Mouse (Mus musculus): Measurements from ENCODE around the gene Gm15023. TPM values are rescaled to one million over a fixed set of nuclear protein-coding genes. Genes with fewer than 3 reads are reported as not detected.
A peak's percentile ranks its signal among the peaks of the same experiment; 100 is the strongest.
"Not testable (repeated sequence)": the region's sequence is repeated elsewhere in the genome, so short reads cannot be mapped to it uniquely, and the experiment has no call there.

Gm15023 gene
- not detected in 2 replicates for polyA plus RNA-seq (2014; fragmentation: Nextera tagmentation; extraction: Ambion mirVana)

GRCm38 (mm10) chrX:135177532-135177931 is at the start of gene Gm15023:
Gene Gm15023, minus strand, starts transcription at chrX:135177632.
- WGBS: 100% methylated on average over 3 of the region's 14 CpGs
- not testable (repeated sequence) for H3K4me2 ChIP-seq (replicated peaks; ENCODE audit: low read depth, low read length); H3K27ac ChIP-seq (ENCODE audit: low read depth, low read length); H3K9me3 ChIP-seq (ENCODE audit: control insufficient read depth, low read length); H3K27me3 ChIP-seq (ENCODE audit: control insufficient read depth, insufficient read depth, low read length); H3K36me3 ChIP-seq (ENCODE audit: control insufficient read depth, insufficient read depth, low read length); H3K4me3 ChIP-seq (ENCODE audit: low read depth, low read length); ATAC-seq (ENCODE audit: low FRiP score); H3K4me1 ChIP-seq (replicated peaks; ENCODE audit: control insufficient read depth, insufficient read depth, low read length); DNase-seq (ENCODE audit: low spot score); H3K9ac ChIP-seq (ENCODE audit: low read depth, low read length)

GRCm38 (mm10) chrX:135210436-135211221 is 33.2 kb upstream of the Gm15023 start, which contains the start of gene Tceal6:
Gene Tceal6, minus strand, starts transcription at chrX:135210687.
- DNase-seq (ENCODE audit: low spot score): peak; percentile 14

GRCm38 (mm10) chrX:135209773-135210435 is 32.5 kb upstream of the Gm15023 start:
- not testable (repeated sequence) for H3K27me3 ChIP-seq (ENCODE audit: control insufficient read depth, insufficient read depth, low read length); H3K36me3 ChIP-seq (ENCODE audit: control insufficient read depth, insufficient read depth, low read length); H3K4me1 ChIP-seq (replicated peaks; ENCODE audit: control insufficient read depth, insufficient read depth, low read length); H3K27ac ChIP-seq (ENCODE audit: low read depth, low read length); H3K9me3 ChIP-seq (ENCODE audit: control insufficient read depth, low read length); DNase-seq (ENCODE audit: low spot score)
- peak; percentile 76 for ATAC-seq (ENCODE audit: low FRiP score)
- 0 out of 2 replicates have a peak overlapping the region, but pooled peaks have one; percentile 11 for H3K9ac ChIP-seq (ENCODE audit: low read depth, low read length)
- WGBS: 27% methylated on average over 18 of the region's 21 CpGs
- peak overlapping the region; percentile 35 for H3K4me3 ChIP-seq (ENCODE audit: low read depth, low read length)
- H3K4me2 ChIP-seq (replicated peaks; ENCODE audit: low read depth, low read length): peak overlapping the region; percentile 54

More at GRCm38 (mm10) chrX:135210436-135211221, 33.2 kb upstream of the Gm15023 start, which contains the start of gene Tceal6:
- H3K9me3 ChIP-seq (ENCODE audit: control insufficient read depth, low read length): no peaks in the 10 kb centered on the region
- peak; percentile 85 for ATAC-seq (ENCODE audit: low FRiP score)
- H3K36me3 ChIP-seq (ENCODE audit: control insufficient read depth, insufficient read depth, low read length): no peaks in the 10 kb centered on the region
- peak within 1 kb of the TSS; percentile 35 for H3K4me3 ChIP-seq (ENCODE audit: low read depth, low read length)
- 25% methylated on average over 7 of the region's 13 CpGs for WGBS
- no peak within 1 kb of the TSS for H3K27ac ChIP-seq (ENCODE audit: low read depth, low read length)
- H3K27me3 ChIP-seq (ENCODE audit: control insufficient read depth, insufficient read depth, low read length): no peaks in the 10 kb centered on the region
- no peaks in the 10 kb centered on the region for H3K4me1 ChIP-seq (replicated peaks; ENCODE audit: control insufficient read depth, insufficient read depth, low read length)
- H3K9ac ChIP-seq (ENCODE audit: low read depth, low read length): 0 out of 2 replicates have a peak within 1 kb of the TSS, but pooled peaks have one; percentile 11
- peak within 1 kb of the TSS; percentile 54 for H3K4me2 ChIP-seq (replicated peaks; ENCODE audit: low read depth, low read length)

- not testable (repeated sequence) for H3K4me2 ChIP-seq (replicated peaks; ENCODE audit: low read depth, low read length); H3K27ac ChIP-seq (ENCODE audit: low read depth, low read length); H3K4me3 ChIP-seq (ENCODE audit: low read depth, low read length); H3K4me1 ChIP-seq (replicated peaks; ENCODE audit: control insufficient read depth, insufficient read depth, low read length); ATAC-seq (ENCODE audit: low FRiP score); H3K9me3 ChIP-seq (ENCODE audit: control insufficient read depth, low read length); H3K9ac ChIP-seq (ENCODE audit: low read depth, low read length); H3K36me3 ChIP-seq (ENCODE audit: control insufficient read depth, insufficient read depth, low read length); DNase-seq (ENCODE audit: low spot score); H3K27me3 ChIP-seq (ENCODE audit: control insufficient read depth, insufficient read depth, low read length)
- no CpG with 5 or more reads among the region's 6 CpGs for whole genome bisulfite sequencing
Observed at GRCm38 (mm10) chrX:135189924-135190323, 12.5 kb upstream of the Gm15023 start.

- H3K4me2 ChIP-seq (replicated peaks; ENCODE audit: low read depth, low read length); H3K9me3 ChIP-seq (ENCODE audit: control insufficient read depth, low read length); H3K9ac ChIP-seq (ENCODE audit: low read depth, low read length); H3K27me3 ChIP-seq (ENCODE audit: control insufficient read depth, insufficient read depth, low read length); H3K4me3 ChIP-seq (ENCODE audit: low read depth, low read length); H3K4me1 ChIP-seq (replicated peaks; ENCODE audit: control insufficient read depth, insufficient read depth, low read length); H3K27ac ChIP-seq (ENCODE audit: low read depth, low read length); ATAC-seq (ENCODE audit: low FRiP score); DNase-seq (ENCODE audit: low spot score); H3K36me3 ChIP-seq (ENCODE audit: control insufficient read depth, insufficient read depth, low read length): not testable (repeated sequence)
- no CpG with 5 or more reads among the region's 3 CpGs for WGBS
Observed at GRCm38 (mm10) chrX:135188661-135189060, 11.2 kb upstream of the Gm15023 start.

Other genes starting within 250 kb of the Gm15023 start
- gene Nxf2, start 212.9 kb downstream of the Gm15023 start, polyA plus RNA-seq (2014; fragmentation: Nextera tagmentation; extraction: Ambion mirVana): 0.43 and 0.74 TPM in 2 replicates
- 6.7 and 7.4 TPM in 2 replicates for gene Zmat1, start 168.4 kb downstream of the Gm15023 start, polyA plus RNA-seq (2014; fragmentation: Nextera tagmentation; extraction: Ambion mirVana)
- gene Tceal6, start 33.1 kb upstream of the Gm15023 start, polyA plus RNA-seq (2014; fragmentation: Nextera tagmentation; extraction: Ambion mirVana): 1.5 and 1.6 TPM in 2 replicates
- gene Pramel3, start 124.7 kb upstream of the Gm15023 start, polyA plus RNA-seq (2014; fragmentation: Nextera tagmentation; extraction: Ambion mirVana): not detected in 2 replicates
- 0.10 TPM in 1 of 2 replicates, not detected in the other for gene Gm5128, start 195.7 kb upstream of the Gm15023 start, polyA plus RNA-seq (2014; fragmentation: Nextera tagmentation; extraction: Ambion mirVana)

Measured in hindbrain, embryonic 11.5 days (tissue).